Mouse (Mus musculus) spleen, adult 2 months (tissue): ENCODE measurements around the gene Kcnc3. TPM values are rescaled to one million over a fixed set of nuclear protein-coding genes. Genes with fewer than 3 reads are reported as not detected.
A peak's percentile ranks its signal among the peaks of the same experiment; 100 is the strongest.

Experiments
- DNase-seq, 2 experiments: peaks; one replicate each; pipeline versions ENCODE4 v3.0.0 to v3.0.0-alpha.2; 2012 to 2021; ENCODE audit warnings: low spot score in 2 of 2, low read depth in 1 of 2
- H3K27ac ChIP-seq: fragments of 200-500 bp; 2 replicates; pipeline ENCODE4 v1.5.1; 2012; ENCODE audit warnings: low read length, inconsistent platforms; ENCODE audit not compliant: insufficient read depth
- H3K27me3 ChIP-seq: fragments of 200-500 bp; 2 replicates; pipeline ENCODE4 v1.6.1; 2012; ENCODE audit warnings: mild to moderate bottlenecking, moderate library complexity, low read length, inconsistent platforms; ENCODE audit not compliant: control insufficient read depth, insufficient read depth
- H3K36me3 ChIP-seq: fragments of 200-500 bp; 2 replicates; pipeline ENCODE4 v1.6.1; 2012; ENCODE audit warnings: mild to moderate bottlenecking, low read length, inconsistent platforms; ENCODE audit not compliant: control insufficient read depth, insufficient read depth
- H3K4me1 ChIP-seq: fragments of 200-500 bp; 2 replicates; pipeline ENCODE4 v1.6.1; 2011; ENCODE audit warnings: inconsistent platforms; ENCODE audit not compliant: control insufficient read depth, insufficient read depth, insufficient read length
- H3K4me3 ChIP-seq: fragments of 200-500 bp; 2 replicates; pipeline ENCODE4 v1.5.1; 2011; ENCODE audit warnings: mild to moderate bottlenecking, inconsistent platforms; ENCODE audit not compliant: insufficient read depth, insufficient read length; ENCODE audit errors: extremely low read depth
- CTCF ChIP-seq: fragments of 200-500 bp; IDR thresholded peaks from 2 replicates; pipeline ENCODE4 v1.5.1; 2011; ENCODE audit warnings: mild to moderate bottlenecking, inconsistent platforms; ENCODE audit not compliant: insufficient read depth, insufficient read length, insufficient replicate concordance; ENCODE audit errors: extremely low read depth
- POLR2A ChIP-seq: fragments of 200-500 bp; IDR thresholded peaks from 2 replicates; pipeline ENCODE4 v1.6.1; 2011; ENCODE audit warnings: low read depth, low read length, inconsistent platforms
- WGBS: fragments of 180-500 bp; shearing (Covaris S2); methylation state at CpG from one replicate; pipeline ENCODE4 v1.1.7; 2018; 5-methylcytosine and 5-hydroxymethylcytosine counted together
- polyA plus RNA-seq: library from polyadenylated mRNA; depleted of rRNA; stranded (reverse); fragments of >200 nt; gene quantifications from 2 replicates; pipeline ENCODE4 v1.2.3, GENCODE M21; 2012

Gene Kcnc3
- polyA plus RNA-seq, 1 experiment: 3.5 TPM

GRCm38 (mm10) chr7:44581637-44582036, 8.8 kb upstream of the Kcnc3 start:
- WGBS: 92% methylated on average over 6 of the region's 6 CpGs
- TF ChIP-seq POLR2A: no peak
- no peak for TF ChIP-seq CTCF
- H3K4me1 ChIP-seq: no peaks in the 10 kb centered on the region
- no peak overlapping the region for H3K27ac ChIP-seq
- H3K36me3 ChIP-seq: peaks cover 27% of the 10 kb centered on the region
- no peak overlapping the region for H3K4me3 ChIP-seq
- DNase-seq: no peak
- H3K27me3 ChIP-seq: no peaks in the 10 kb centered on the region

DNA sequence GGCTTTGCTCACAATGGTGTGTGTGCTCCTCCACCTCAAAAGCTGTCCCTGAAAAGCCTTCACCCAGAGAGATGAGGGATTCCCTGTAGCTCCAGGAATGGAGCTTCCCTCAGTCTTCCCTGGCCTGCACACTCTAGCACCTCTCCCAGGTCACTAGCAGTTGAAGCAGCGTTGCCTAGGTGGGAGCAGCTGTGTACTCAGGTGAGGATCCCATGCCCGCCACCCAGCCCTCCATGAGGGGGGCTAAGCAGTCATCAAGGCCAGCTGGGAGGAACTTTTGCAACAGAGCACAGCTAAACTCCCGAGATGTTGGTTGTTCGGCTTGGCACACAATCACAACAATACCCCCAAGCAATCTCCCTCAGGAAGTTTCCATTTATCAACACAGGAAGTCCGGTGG, 7.8 kb upstream of the Kcnc3 start:
- Histone ChIP-seq H3K4me1 (peaks cover 6% of the 10 kb centered on the region; the same call in 1 of the 2 replicates), H3K36me3 (peaks cover 25% of the 10 kb centered on the region), H3K27me3 (no peaks in the 10 kb centered on the region), H3K27ac (no peak overlapping the region), H3K4me3 (no peak overlapping the region)
- DNase-seq: no peak
- WGBS: 76% methylated on average over 5 of the region's 5 CpGs
- no peak for TF ChIP-seq POLR2A

DNA sequence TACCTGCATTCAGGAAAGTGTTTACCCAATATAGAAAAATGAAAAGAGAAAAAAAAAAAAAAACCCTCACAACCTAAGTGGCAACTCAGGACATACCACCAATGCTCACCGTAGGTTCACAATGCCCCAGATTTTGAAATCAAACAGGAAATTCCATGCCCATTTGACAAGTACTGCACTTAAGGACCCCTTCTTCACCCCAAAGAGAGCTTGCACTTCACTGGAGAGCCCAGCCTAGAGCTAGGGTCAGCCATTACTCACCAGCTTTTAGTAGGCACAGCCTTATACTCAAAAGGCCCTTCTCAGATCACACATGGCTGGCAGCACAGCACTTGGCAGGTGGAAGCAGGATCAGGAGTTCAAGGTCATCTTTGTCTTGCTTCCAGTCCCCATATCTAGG, 7.3 kb upstream of the Kcnc3 start:
- Histone ChIP-seq H3K36me3 (peaks cover 23% of the 10 kb centered on the region), H3K4me1 (peaks cover 10% of the 10 kb centered on the region; the same call in 1 of the 2 replicates), H3K4me3 (no peak overlapping the region), H3K27ac (no peak overlapping the region), H3K27me3 (no peaks in the 10 kb centered on the region)
- TF ChIP-seq CTCF: no peak
- no peak for TF ChIP-seq POLR2A
- DNase-seq: no peak
- WGBS: 78% methylated on average over 1 of the region's 1 CpGs

GRCm38 (mm10) chr7:44584265-44584804, 6.1 kb upstream of the Kcnc3 start:
- 69% methylated on average over 4 of the region's 4 CpGs for WGBS
- H3K27ac ChIP-seq: no peak overlapping the region
- peaks cover 23% of the 10 kb centered on the region for H3K36me3 ChIP-seq
- TF ChIP-seq POLR2A (no peak), CTCF (no peak)
- peaks cover 1% of the 10 kb centered on the region; the same call in 1 of the 2 replicates for H3K27me3 ChIP-seq
- no peak for DNase-seq
- H3K4me3 ChIP-seq: no peak overlapping the region
- H3K4me1 ChIP-seq: peaks cover 18% of the 10 kb centered on the region; the same call in 1 of the 2 replicates

GRCm38 (mm10) chr7:44584921-44585320, 5.5 kb upstream of the Kcnc3 start:
- Histone ChIP-seq H3K27ac (no peak overlapping the region), H3K27me3 (peaks cover 1% of the 10 kb centered on the region; the same call in 1 of the 2 replicates), H3K4me3 (no peak overlapping the region), H3K4me1 (peaks cover 20% of the 10 kb centered on the region; the same call in 1 of the 2 replicates), H3K36me3 (peaks cover 23% of the 10 kb centered on the region)
- TF ChIP-seq CTCF: no peak
- TF ChIP-seq POLR2A: no peak
- WGBS: 86% methylated on average over 6 of the region's 6 CpGs
- DNase-seq: no peak

DNA sequence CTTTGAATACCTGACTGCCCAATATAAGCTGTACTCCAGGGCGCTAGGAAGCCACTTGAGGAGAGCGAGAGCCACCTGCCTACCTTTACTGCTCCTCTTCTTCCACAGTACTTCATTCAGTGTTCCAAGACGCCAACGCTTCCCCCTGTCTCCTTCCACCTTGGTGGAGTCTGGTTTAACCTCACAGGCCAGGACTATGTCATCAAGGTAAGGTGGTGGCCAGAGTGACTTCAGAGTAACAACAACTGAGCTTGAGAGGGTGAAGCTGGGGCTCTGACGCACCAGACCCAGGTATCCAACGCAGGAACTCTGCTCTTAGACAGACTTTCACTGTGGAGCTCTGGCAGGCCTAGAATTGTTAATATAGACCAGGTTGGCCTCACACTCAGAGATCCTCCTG, 4.9 kb upstream of the Kcnc3 start:
- no peak for DNase-seq
- WGBS: 90% methylated on average over 6 of the region's 6 CpGs
- Histone ChIP-seq H3K4me1 (peaks cover 20% of the 10 kb centered on the region; the same call in 1 of the 2 replicates), H3K27me3 (peaks cover 1% of the 10 kb centered on the region; the same call in 1 of the 2 replicates), H3K36me3 (peaks cover 22% of the 10 kb centered on the region), H3K4me3 (no peak overlapping the region), H3K27ac (no peak overlapping the region)
- TF ChIP-seq CTCF: no peak
- no peak for TF ChIP-seq POLR2A

DNA sequence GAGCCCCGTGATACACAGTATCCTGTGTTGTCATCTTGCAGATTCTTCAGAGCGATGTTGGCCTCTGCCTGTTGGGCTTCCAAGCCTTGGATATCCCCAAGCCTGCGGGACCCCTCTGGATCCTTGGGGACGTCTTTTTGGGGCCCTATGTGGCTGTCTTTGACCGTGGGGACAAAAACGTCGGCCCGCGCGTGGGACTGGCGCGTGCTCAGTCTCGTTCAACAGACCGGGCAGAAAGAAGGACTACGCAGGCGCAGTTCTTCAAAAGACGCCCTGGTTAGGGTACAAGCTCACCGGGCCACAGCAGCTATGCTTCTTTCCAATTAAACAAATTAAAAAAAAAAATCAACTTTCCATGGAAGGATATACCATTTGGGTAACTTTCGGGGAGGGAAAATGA, 3.9 kb upstream of the Kcnc3 start:
- DNase-seq: no peak
- H3K27me3 ChIP-seq: peaks cover 6% of the 10 kb centered on the region
- H3K27ac ChIP-seq: no peak overlapping the region
- 34% methylated on average over 19 of the region's 19 CpGs for WGBS
- peaks cover 13% of the 10 kb centered on the region for H3K36me3 ChIP-seq
- TF ChIP-seq POLR2A (no peak), CTCF (no peak)
- H3K4me3 ChIP-seq: no peak overlapping the region
- H3K4me1 ChIP-seq: peaks cover 23% of the 10 kb centered on the region

DNA sequence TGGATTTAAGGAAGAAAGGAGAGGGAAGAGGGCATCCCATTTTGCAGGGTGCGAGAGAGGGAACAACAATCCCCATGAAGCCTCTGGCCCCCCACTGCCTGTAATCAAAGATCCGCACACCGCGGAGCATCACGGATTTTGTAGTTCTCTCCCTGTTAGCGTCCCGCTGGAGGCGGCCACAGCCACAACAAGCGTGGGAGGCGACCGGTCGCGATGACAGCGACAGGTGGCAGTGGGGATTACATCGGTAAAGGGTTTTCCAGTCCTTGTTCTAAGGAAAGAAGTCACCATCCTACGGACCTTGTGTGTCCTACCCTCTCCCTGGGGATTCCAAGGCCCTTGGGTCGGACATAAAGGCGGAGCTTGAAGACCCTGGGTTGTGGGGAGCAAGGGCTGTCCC, 3.5 kb upstream of the Kcnc3 start:
- Histone ChIP-seq H3K4me1 (peaks cover 27% of the 10 kb centered on the region), H3K36me3 (peaks cover 10% of the 10 kb centered on the region), H3K27me3 (peaks cover 6% of the 10 kb centered on the region), H3K4me3 (peak overlapping the region; percentile 25; the same call in 1 of the 2 replicates), H3K27ac (no peak overlapping the region)
- 4% methylated on average over 18 of the region's 18 CpGs for WGBS
- no peak for TF ChIP-seq CTCF
- no peak for TF ChIP-seq POLR2A
- no peak for DNase-seq
